ENCODE assay signal across 18 mouse cellular contexts in genomic region chr3:7134714-7135113, GRCm38 (mm10).
DNase-seq lines count a peak whose midpoint lies in the region.
"Had no signal": no experiment of that assay in that cellular context is flagged by ENCODE, and none has a peak within 500 bp of the region (broad histone marks: within the 10 kb centered on the region; RNA-seq: fewer than 3 reads in every experiment).

No protein-coding gene starts in this region.

- peak; percentile 4 for DNase-seq in layer of hippocampus, adult 11-12 months (ENCODE audit: low spot score)
- no peak for DNase-seq in layer of hippocampus, postnatal 36 days
- DNase-seq in layer of hippocampus, adult 9-11 months = peak; percentile 22
- no peak for DNase-seq in layer of hippocampus, postnatal 25 days (ENCODE audit: extremely low spot score in 1 of 2, low spot score in 1 of 2)
- peak; percentile 4 for DNase-seq in right cerebral cortex, adult 18-20 months
- no peak for DNase-seq in right cerebral cortex, postnatal 36 days (ENCODE audit: low spot score in 2 of 2)
- peak; percentile 15 for DNase-seq in telencephalon, adult 2 months (ENCODE audit: low read depth, low spot score)
- no peak for DNase-seq in Muller cell, postnatal 12 days (ENCODE audit: inconsistent ontology term)
- DNase-seq: adrenal gland, adult 8-10 months; adrenal gland, postnatal 14 days; adrenal gland, postnatal 36 days; cerebellum, adult 11 months; cerebellum, adult 18-20 months; cerebellum, adult 8-10 months; cerebellum, adult 9-11 months; cerebellum, postnatal 14 days; cerebellum, postnatal 36 days; embryo, embryonic 11 days had no signal

Comparison
In these comparisons a context has a peak if more than half of its experiments do, and no peak if none do; other contexts are left out.
1. DNase-seq: peak in layer of hippocampus, adult 11-12 months (single experiment), layer of hippocampus, adult 9-11 months (single experiment), right cerebral cortex, adult 18-20 months (single experiment) and telencephalon, adult 2 months (single experiment); none in layer of hippocampus, postnatal 36 days (0 of 2), layer of hippocampus, postnatal 25 days (0 of 2), right cerebral cortex, postnatal 36 days (0 of 2) and Muller cell, postnatal 12 days (single experiment).